Mouse (Mus musculus): Measurements from ENCODE around the gene B230104I21Rik. TPM values are rescaled to one million over a fixed set of nuclear protein-coding genes. Genes with fewer than 3 reads are reported as not detected.

Gene B230104I21Rik
- polyA plus RNA-seq, 1 experiment from 2014 or later: 0.33 TPM

- H3K4me1 ChIP-seq (replicated peaks): peaks cover 76% of the 10 kb centered on the region
- no peak overlapping the region for H3K9ac ChIP-seq (replicated peaks)
- H3K4me2 ChIP-seq: no peak overlapping the region
- H3K27me3 ChIP-seq: no peaks in the 10 kb centered on the region
- H3K4me3 ChIP-seq (replicated peaks): no peak overlapping the region
- H3K27ac ChIP-seq: no peak overlapping the region
- no peak for ATAC-seq (ENCODE audit: insufficient number of reproducible peaks, insufficient read depth, low FRiP score, low TSS enrichment, low read depth)
- no peaks in the 10 kb centered on the region for H3K36me3 ChIP-seq
- whole genome bisulfite sequencing: 67% methylated on average over 7 of the region's 7 CpGs
- no peaks in the 10 kb centered on the region for H3K9me3 ChIP-seq
These were observed 58.3 kb downstream of the B230104I21Rik start for GRCm38 (mm10) chr4:154394123-154394722.

- Histone ChIP-seq H3K9me3 (no peaks in the 10 kb centered on the region), H3K27me3 (no peaks in the 10 kb centered on the region), H3K4me1 (replicated peaks) (peaks cover 71% of the 10 kb centered on the region), H3K27ac (peak overlapping the region; percentile 41), H3K36me3 (no peaks in the 10 kb centered on the region), H3K9ac (replicated peaks) (no peak overlapping the region), H3K4me3 (replicated peaks) (no peak overlapping the region), H3K4me2 (no peak overlapping the region)
- WGBS: 67% methylated on average over 14 of the region's 14 CpGs
- no peak for ATAC-seq (ENCODE audit: insufficient number of reproducible peaks, insufficient read depth, low FRiP score, low TSS enrichment, low read depth)
These were observed 60.9 kb downstream of the B230104I21Rik start for GRCm38 (mm10) chr4:154396652-154397301.

Other genes starting within 250 kb of the B230104I21Rik start
- 1.2 and 1.9 TPM in 2 replicates for gene Trp73, start 195.9 kb upstream of the B230104I21Rik start, polyA plus RNA-seq (2016; fragmentation: Nextera tagmentation; extraction: Ambion mirVana)
- 46.0 and 48.5 TPM in 2 replicates for gene Wrap73, start 193.8 kb upstream of the B230104I21Rik start, polyA plus RNA-seq (2016; fragmentation: Nextera tagmentation; extraction: Ambion mirVana)
- 111 and 115 TPM in 2 replicates for gene Tprgl, start 175.5 kb upstream of the B230104I21Rik start, polyA plus RNA-seq (2016; fragmentation: Nextera tagmentation; extraction: Ambion mirVana)
- 58.4 and 59.0 TPM in 2 replicates for gene Megf6, start 165.4 kb upstream of the B230104I21Rik start, polyA plus RNA-seq (2016; fragmentation: Nextera tagmentation; extraction: Ambion mirVana)
- 4.2 and 5.2 TPM in 2 replicates for gene Arhgef16, start 34.5 kb upstream of the B230104I21Rik start, polyA plus RNA-seq (2016; fragmentation: Nextera tagmentation; extraction: Ambion mirVana)